32 mouse cellular contexts compared by ENCODE assay signal in the genomic region with DNA sequence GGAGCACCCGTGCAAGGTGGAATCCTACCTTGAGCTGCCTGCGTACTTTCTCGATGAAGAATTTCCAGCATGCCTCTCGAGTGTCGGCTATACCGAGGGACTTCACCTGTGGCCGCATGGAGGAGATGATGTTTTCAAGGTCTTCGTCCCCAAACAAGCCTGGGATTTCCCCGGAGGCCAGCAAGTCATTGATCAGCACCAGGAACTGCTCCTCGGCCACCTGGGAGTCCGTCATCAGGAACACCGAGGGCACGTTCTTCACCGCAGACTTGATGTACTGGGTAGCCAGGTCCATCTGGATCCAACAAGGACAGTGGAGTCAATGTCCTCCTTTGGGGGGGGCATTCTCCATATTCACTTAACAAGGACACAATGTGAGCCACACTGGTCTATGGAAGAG.
"Had no signal": no experiment of that assay in that cellular context is flagged by ENCODE, and none has a peak within 500 bp of the region (broad histone marks: within the 10 kb centered on the region; RNA-seq: fewer than 3 reads in every experiment).

No protein-coding gene starts in this region.

- H3K27me3 ChIP-seq: hindbrain, embryonic 12.5 days; hindbrain, embryonic 13.5 days; hindbrain, embryonic 15.5 days; intestine, embryonic 15.5 days; kidney, embryonic 15.5 days had no signal

- H3K4me1 ChIP-seq: heart, embryonic 13.5 days; heart, embryonic 15.5 days; intestine, embryonic 15.5 days had no signal

- H3K9ac ChIP-seq: heart, embryonic 12.5 days; heart, embryonic 13.5 days; heart, embryonic 15.5 days; hindbrain, embryonic 12.5 days; hindbrain, embryonic 13.5 days; hindbrain, embryonic 14.5 days; hindbrain, embryonic 15.5 days; intestine, embryonic 15.5 days; kidney, embryonic 15.5 days had no signal

- DNase-seq: heart, postnatal 10 days; heart, postnatal 14 days; heart, postnatal 36 days; heart, postnatal 4 days; kidney, adult 11 months; kidney, adult 18-20 months; kidney, adult 2 months; kidney, adult 8-10 months; kidney, adult 9 months; kidney, postnatal 10 days; kidney, postnatal 14 days; kidney, postnatal 25 days; kidney, postnatal 36 days; kidney, postnatal 4 days; layer of hippocampus, adult 9-11 months; layer of hippocampus, postnatal 36 days had no signal

- H3K27ac ChIP-seq: heart, embryonic 13.5 days; heart, embryonic 15.5 days; hindbrain, embryonic 12.5 days; hindbrain, embryonic 13.5 days; hindbrain, embryonic 14.5 days; hindbrain, embryonic 15.5 days; hindbrain, postnatal 0 days; intestine, embryonic 15.5 days; kidney, embryonic 15.5 days; kidney, postnatal 0 days; layer of hippocampus, adult 2 months; left cerebral cortex, adult 2 months had no signal

- H3K4me3 ChIP-seq: heart, embryonic 10.5 days; heart, embryonic 12.5 days; heart, embryonic 13.5 days; heart, embryonic 15.5 days; hindbrain, embryonic 10.5 days; hindbrain, embryonic 12.5 days; hindbrain, embryonic 13.5 days; hindbrain, embryonic 15.5 days; intestine, embryonic 15.5 days; kidney, embryonic 15.5 days; layer of hippocampus, adult 2 months; left cerebral cortex, adult 2 months had no signal

- H3K4me2 ChIP-seq: heart, embryonic 11.5 days; heart, embryonic 12.5 days; heart, embryonic 13.5 days; heart, embryonic 15.5 days; hindbrain, embryonic 12.5 days; hindbrain, embryonic 13.5 days; hindbrain, embryonic 14.5 days; hindbrain, embryonic 15.5 days; intestine, embryonic 15.5 days; kidney, embryonic 15.5 days had no signal

- H3K36me3 ChIP-seq: heart, embryonic 10.5 days; heart, embryonic 12.5 days; heart, embryonic 13.5 days; heart, embryonic 15.5 days; hindbrain, embryonic 10.5 days; hindbrain, embryonic 12.5 days; hindbrain, embryonic 13.5 days; hindbrain, embryonic 15.5 days; intestine, embryonic 15.5 days; kidney, embryonic 15.5 days had no signal

- H3K9me3 ChIP-seq: heart, embryonic 10.5 days; heart, embryonic 12.5 days; heart, embryonic 13.5 days; heart, embryonic 15.5 days; hindbrain, embryonic 10.5 days; hindbrain, embryonic 12.5 days; hindbrain, embryonic 13.5 days; hindbrain, embryonic 15.5 days; intestine, embryonic 15.5 days; kidney, embryonic 15.5 days had no signal
